Mouse (Mus musculus) heart, embryonic 11.5 days (tissue): Measurements from ENCODE around the gene Gatc. TPM values are rescaled to one million over a fixed set of nuclear protein-coding genes. Genes with fewer than 3 reads are reported as not detected.
A peak's percentile ranks its signal among the peaks of the same experiment; 100 is the strongest.

Source experiments
- ATAC-seq: fragments of 200-750 bp; cut with Nextera tagmentation; replicated peaks from 2 replicates; pipeline ENCODE4 v1.8.0; 2017; ENCODE audit warnings: moderate library complexity; ENCODE audit not compliant: insufficient number of reproducible peaks, low FRiP score, low TSS enrichment
- H3K27ac ChIP-seq: fragments of 300-500 bp; sonication (generic); 2 replicates; pipeline ENCODE4 v1.5.1; 2014; ENCODE audit warnings: mild to moderate bottlenecking, low read depth, low read length
- H3K27me3 ChIP-seq: fragments of 300-500 bp; sonication (generic); 2 replicates; pipeline ENCODE4 v1.6.1; 2014; ENCODE audit warnings: mild to moderate bottlenecking, low read length, mixed read lengths; ENCODE audit not compliant: control insufficient read depth, insufficient read depth
- H3K36me3 ChIP-seq: fragments of 300-500 bp; sonication (generic); 2 replicates; pipeline ENCODE4 v1.6.1; 2014; ENCODE audit warnings: mild to moderate bottlenecking, low read length, moderate library complexity, mixed read lengths; ENCODE audit not compliant: control insufficient read depth, insufficient read depth
- H3K4me1 ChIP-seq: fragments of 300-500 bp; sonication (generic); 2 replicates; pipeline ENCODE4 v1.6.1; 2014; ENCODE audit warnings: low read length; ENCODE audit not compliant: control insufficient read depth, insufficient read depth
- H3K4me2 ChIP-seq: fragments of 300-500 bp; sonication (generic); 2 replicates; pipeline ENCODE4 v1.6.1; 2014; ENCODE audit warnings: mild to moderate bottlenecking, moderate library complexity
- H3K4me3 ChIP-seq: fragments of 300-500 bp; sonication (generic); 2 replicates; pipeline ENCODE4 v1.5.1; 2014; ENCODE audit warnings: low read depth, low read length
- H3K9ac ChIP-seq: fragments of 300-500 bp; sonication (generic); 2 replicates; pipeline ENCODE4 v1.6.1; 2014; ENCODE audit warnings: mild to moderate bottlenecking, low read depth, low read length, moderate library complexity
- H3K9me3 ChIP-seq: fragments of 300-500 bp; sonication (generic); replicated peaks from 2 replicates; pipeline ENCODE4 v1.6.1; 2016; ENCODE audit warnings: low read length; ENCODE audit not compliant: control insufficient read depth
- WGBS: fragments of 180-500 bp; shearing (Covaris S2); extraction: QIAGEN DNeasy Blood & Tissue Kit; methylation state at CpG from one replicate; pipeline ENCODE4 v1.1.7; 2014; ENCODE audit not compliant: insufficient replicate concordance; 5-methylcytosine and 5-hydroxymethylcytosine counted together
- polyA plus RNA-seq: library from polyadenylated mRNA; unstranded; fragments of >200 nt; fragmentation: Nextera tagmentation; extraction: Ambion mirVana; gene quantifications from 2 replicates; pipeline ENCODE4 v1.2.1, GENCODE M21; 2014

Gatc gene
- polyA plus RNA-seq, 1 experiment from 2014 or later = 31.0 TPM

GRCm38 (mm10) chr5:115362819-115363714 is 22.1 kb upstream of the Gatc start:
- no peaks in the 10 kb centered on the region for H3K36me3 ChIP-seq
- no peak overlapping the region for H3K27ac ChIP-seq
- H3K9me3 ChIP-seq = no peaks in the 10 kb centered on the region
- H3K4me2 ChIP-seq = peak overlapping the region; percentile 24; the same call in 1 of the 2 replicates
- H3K4me1 ChIP-seq = no peaks in the 10 kb centered on the region
- WGBS = 17% methylated on average over 19 of the region's 19 CpGs
- peaks cover 5% of the 10 kb centered on the region; the same call in 1 of the 2 replicates for H3K27me3 ChIP-seq
- H3K9ac ChIP-seq = 0 out of 2 replicates have a peak overlapping the region, but pooled peaks have one; percentile 34
- no peak for ATAC-seq
- no peak overlapping the region for H3K4me3 ChIP-seq

- no peaks in the 10 kb centered on the region for H3K9me3 ChIP-seq
- H3K4me2 ChIP-seq = no peak overlapping the region
- no peaks in the 10 kb centered on the region for H3K36me3 ChIP-seq
- H3K4me3 ChIP-seq = no peak overlapping the region
- WGBS = 25% methylated on average over 7 of the region's 7 CpGs
- no peak for ATAC-seq
- no peaks in the 10 kb centered on the region for H3K4me1 ChIP-seq
- peaks cover 5% of the 10 kb centered on the region; the same call in 1 of the 2 replicates for H3K27me3 ChIP-seq
- no peak overlapping the region for H3K27ac ChIP-seq
- H3K9ac ChIP-seq = no peak overlapping the region
These were observed 21.2 kb upstream of the Gatc start for GRCm38 (mm10) chr5:115362216-115362615.

GRCm38 (mm10) chr5:115359851-115360372 is 18.9 kb upstream of the Gatc start:
- Histone ChIP-seq H3K9me3 (no peaks in the 10 kb centered on the region), H3K4me2 (no peak overlapping the region), H3K9ac (no peak overlapping the region), H3K27ac (no peak overlapping the region), H3K36me3 (no peaks in the 10 kb centered on the region), H3K4me1 (no peaks in the 10 kb centered on the region), H3K4me3 (no peak overlapping the region), H3K27me3 (peaks cover 5% of the 10 kb centered on the region; the same call in 1 of the 2 replicates)
- no peak for ATAC-seq
- 51% methylated on average over 5 of the region's 5 CpGs for WGBS

GRCm38 (mm10) chr5:115359438-115359837 is 18.5 kb upstream of the Gatc start:
- H3K36me3 ChIP-seq = no peaks in the 10 kb centered on the region
- H3K27me3 ChIP-seq = peaks cover 5% of the 10 kb centered on the region; the same call in 1 of the 2 replicates
- ATAC-seq = no peak
- H3K9ac ChIP-seq = no peak overlapping the region
- no peak overlapping the region for H3K27ac ChIP-seq
- H3K4me1 ChIP-seq = no peaks in the 10 kb centered on the region
- H3K4me2 ChIP-seq = peak overlapping the region; percentile 14; the same call in 1 of the 2 replicates
- no peaks in the 10 kb centered on the region for H3K9me3 ChIP-seq
- H3K4me3 ChIP-seq = no peak overlapping the region
- WGBS = 84% methylated on average over 8 of the region's 8 CpGs

- H3K27ac ChIP-seq = no peak overlapping the region
- H3K4me3 ChIP-seq = no peak overlapping the region
- peaks cover 5% of the 10 kb centered on the region; the same call in 1 of the 2 replicates for H3K27me3 ChIP-seq
- H3K4me1 ChIP-seq = no peaks in the 10 kb centered on the region
- ATAC-seq = no peak
- H3K9me3 ChIP-seq = no peaks in the 10 kb centered on the region
- no peak overlapping the region for H3K9ac ChIP-seq
- peak overlapping the region; percentile 14 for H3K4me2 ChIP-seq
- no peaks in the 10 kb centered on the region for H3K36me3 ChIP-seq
- whole genome bisulfite sequencing = 3% methylated on average over 12 of the region's 12 CpGs
These were observed 17.9 kb upstream of the Gatc start for GRCm38 (mm10) chr5:115358872-115359271.

GRCm38 (mm10) chr5:115355070-115355469 is 14.1 kb upstream of the Gatc start:
- no peak overlapping the region for H3K27ac ChIP-seq
- no peak for ATAC-seq
- no peaks in the 10 kb centered on the region for H3K36me3 ChIP-seq
- no peaks in the 10 kb centered on the region for H3K27me3 ChIP-seq
- H3K9me3 ChIP-seq = no peaks in the 10 kb centered on the region; the same call in 1 of the 2 replicates
- no peak overlapping the region for H3K4me3 ChIP-seq
- H3K4me1 ChIP-seq = no peaks in the 10 kb centered on the region
- no peak overlapping the region for H3K9ac ChIP-seq
- 54% methylated on average over 13 of the region's 13 CpGs for WGBS
- H3K4me2 ChIP-seq = no peak overlapping the region

GRCm38 (mm10) chr5:115351348-115351747 is 10.4 kb upstream of the Gatc start:
- Histone ChIP-seq H3K4me1 (peaks cover 9% of the 10 kb centered on the region), H3K36me3 (0 out of 2 replicates have a peak, but pooled peaks cover 2% of the 10 kb centered on the region), H3K9me3 (no peaks in the 10 kb centered on the region; the same call in 1 of the 2 replicates), H3K27ac (no peak overlapping the region), H3K27me3 (no peaks in the 10 kb centered on the region), H3K4me3 (no peak overlapping the region), H3K4me2 (no peak overlapping the region), H3K9ac (no peak overlapping the region)
- no peak for ATAC-seq
- 74% methylated on average over 5 of the region's 5 CpGs for WGBS

GRCm38 (mm10) chr5:115349225-115349555 is 8.2 kb upstream of the Gatc start:
- under 1% methylated on average over 18 of the region's 18 CpGs for WGBS
- H3K9me3 ChIP-seq = no peaks in the 10 kb centered on the region; the same call in 1 of the 2 replicates
- peak overlapping the region; percentile 76 for H3K27ac ChIP-seq
- peak overlapping the region; percentile 84 for H3K4me2 ChIP-seq
- no peaks in the 10 kb centered on the region for H3K27me3 ChIP-seq
- no peak for ATAC-seq
- H3K4me3 ChIP-seq = peak overlapping the region; percentile 84
- peaks cover 9% of the 10 kb centered on the region for H3K4me1 ChIP-seq
- peak overlapping the region; percentile 86 for H3K9ac ChIP-seq
- peaks cover 14% of the 10 kb centered on the region for H3K36me3 ChIP-seq
